Mouse (Mus musculus) embryonic facial prominence, embryonic 12.5 days (tissue): ENCODE measurements around the gene Fbxo30. TPM values are rescaled to one million over a fixed set of nuclear protein-coding genes. Genes with fewer than 3 reads are reported as not detected.
A peak's percentile ranks its signal among the peaks of the same experiment; 100 is the strongest.
"Not testable (repeated sequence)": the region's sequence is repeated elsewhere in the genome, so short reads cannot be mapped to it uniquely, and the experiment has no call there.

ENCODE experiments used
- ATAC-seq: fragments of 200-750 bp; cut with Nextera tagmentation; 2 replicates; pipeline ENCODE4 v1.8.0; 2017; ENCODE audit not compliant: insufficient number of reproducible peaks, insufficient read depth, low FRiP score, low TSS enrichment
- H3K27ac ChIP-seq: fragments of 300-500 bp; sonication (generic); 2 replicates; pipeline ENCODE4 v1.5.1; 2016; ENCODE audit warnings: mild to moderate bottlenecking
- H3K27me3 ChIP-seq: fragments of 300-500 bp; sonication (generic); 2 replicates; pipeline ENCODE4 v1.6.1; 2016; ENCODE audit warnings: mild to moderate bottlenecking, moderate library complexity
- H3K36me3 ChIP-seq: fragments of 300-500 bp; sonication (generic); 2 replicates; pipeline ENCODE4 v1.6.1; 2016; ENCODE audit warnings: mild to moderate bottlenecking
- H3K4me1 ChIP-seq: fragments of 300-500 bp; sonication (generic); 2 replicates; pipeline ENCODE4 v1.6.1; 2016
- H3K4me2 ChIP-seq: fragments of 300-500 bp; sonication (generic); replicated peaks from 2 replicates; pipeline ENCODE4 v1.6.1; 2016; ENCODE audit warnings: mild to moderate bottlenecking, moderate library complexity
- H3K4me3 ChIP-seq: fragments of 300-500 bp; sonication (generic); 2 replicates; pipeline ENCODE4 v1.5.1; 2016; ENCODE audit warnings: mild to moderate bottlenecking
- H3K9ac ChIP-seq: fragments of 300-500 bp; sonication (generic); 2 replicates; pipeline ENCODE4 v1.6.1; 2016; ENCODE audit warnings: mild to moderate bottlenecking, moderate library complexity
- H3K9me3 ChIP-seq: fragments of 300-500 bp; sonication (generic); 2 replicates; pipeline ENCODE4 v1.6.1; 2016; ENCODE audit warnings: mild to moderate bottlenecking, moderate library complexity
- WGBS: fragments of 180-500 bp; shearing (Covaris S2); methylation state at CpG from one replicate; pipeline ENCODE4 v1.1.7; 2016; 5-methylcytosine and 5-hydroxymethylcytosine counted together
- polyA plus RNA-seq: library from polyadenylated mRNA; unstranded; fragments of >200 nt; fragmentation: Nextera tagmentation; extraction: Ambion mirVana; gene quantifications from 2 replicates; pipeline ENCODE4 v1.2.1, GENCODE M21; 2016

Fbxo30 gene
- polyA plus RNA-seq, 1 experiment from 2014 or later = 55.0 TPM

- H3K36me3 ChIP-seq = 0 out of 2 replicates have a peak, but pooled peaks cover 3% of the 10 kb centered on the region
- H3K9ac ChIP-seq = peak overlapping the region; percentile 96
- H3K4me1 ChIP-seq = no peaks in the 10 kb centered on the region
- peak overlapping the region; percentile 84 for H3K4me3 ChIP-seq
- H3K9me3 ChIP-seq = no peaks in the 10 kb centered on the region
- H3K27me3 ChIP-seq = no peaks in the 10 kb centered on the region
- WGBS = 1% methylated on average over 56 of the region's 68 CpGs
- H3K4me2 ChIP-seq = peak overlapping the region; percentile 76
- peak overlapping the region; percentile 92 for H3K27ac ChIP-seq
- peak; percentile 63 for ATAC-seq
These were observed 572 bp downstream of the Fbxo30 start for GRCm38 (mm10) chr10:11281498-11282305.

GRCm38 (mm10) chr10:11282306-11282631, 1.1 kb downstream of the Fbxo30 start:
- Histone ChIP-seq H3K4me2 (peak overlapping the region; percentile 53), H3K27me3 (no peaks in the 10 kb centered on the region), H3K4me1 (no peaks in the 10 kb centered on the region), H3K4me3 (peak overlapping the region; percentile 84), H3K9me3 (no peaks in the 10 kb centered on the region), H3K9ac (peak overlapping the region; percentile 96), H3K27ac (peak overlapping the region; percentile 92), H3K36me3 (0 out of 2 replicates have a peak, but pooled peaks cover 3% of the 10 kb centered on the region)
- 2% methylated on average over 4 of the region's 4 CpGs for WGBS
- no peak for ATAC-seq

GRCm38 (mm10) chr10:11298418-11298817, 17.3 kb downstream of the Fbxo30 start:
- peaks cover 3% of the 10 kb centered on the region for H3K36me3 ChIP-seq
- H3K27ac ChIP-seq = no peak overlapping the region
- H3K4me1 ChIP-seq = no peaks in the 10 kb centered on the region
- no peaks in the 10 kb centered on the region for H3K9me3 ChIP-seq
- no peak overlapping the region for H3K4me3 ChIP-seq
- H3K27me3 ChIP-seq = no peaks in the 10 kb centered on the region
- no peak overlapping the region for H3K9ac ChIP-seq
- no peak for ATAC-seq
- WGBS = 95% methylated on average over 6 of the region's 6 CpGs
- H3K4me2 ChIP-seq = no peak overlapping the region

- Histone ChIP-seq H3K27me3 (no peaks in the 10 kb centered on the region), H3K36me3 (no peaks in the 10 kb centered on the region), H3K27ac (no peak overlapping the region), H3K4me3 (no peak overlapping the region), H3K4me1 (no peaks in the 10 kb centered on the region), H3K9ac (no peak overlapping the region), H3K9me3 (no peaks in the 10 kb centered on the region), H3K4me2 (no peak overlapping the region)
- ATAC-seq = no peak
- 74% methylated on average over 9 of the region's 9 CpGs for WGBS
These were observed 24.4 kb downstream of the Fbxo30 start for GRCm38 (mm10) chr10:11305365-11306053.

DNA sequence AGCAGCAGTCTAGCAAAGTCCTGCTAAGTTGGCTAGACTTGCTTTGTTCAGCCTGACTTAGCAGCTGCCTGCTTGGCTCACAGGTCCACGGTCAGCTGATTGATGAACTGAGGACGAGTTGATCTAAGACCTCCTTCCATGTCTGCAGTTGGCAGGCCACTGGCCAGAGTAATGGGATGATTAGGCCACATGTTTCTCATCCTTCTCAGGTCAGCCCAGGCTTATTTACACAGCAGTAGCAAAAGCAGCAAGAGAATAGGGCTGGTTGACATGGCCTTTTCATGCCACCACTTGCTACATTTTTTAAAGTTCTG, 24.9 kb downstream of the Fbxo30 start:
- Histone ChIP-seq H3K9ac (no peak overlapping the region), H3K36me3 (no peaks in the 10 kb centered on the region), H3K27ac (no peak overlapping the region), H3K27me3 (no peaks in the 10 kb centered on the region), H3K9me3 (no peaks in the 10 kb centered on the region), H3K4me1 (no peaks in the 10 kb centered on the region), H3K4me3 (no peak overlapping the region), H3K4me2 (no peak overlapping the region)
- 55% methylated on average over 2 of the region's 2 CpGs for WGBS
- ATAC-seq = no peak

- no peak overlapping the region for H3K9ac ChIP-seq
- no peaks in the 10 kb centered on the region for H3K27me3 ChIP-seq
- no peaks in the 10 kb centered on the region for H3K4me1 ChIP-seq
- H3K4me2 ChIP-seq = no peak overlapping the region
- no peak for ATAC-seq
- H3K4me3 ChIP-seq = no peak overlapping the region
- 92% methylated on average over 1 of the region's 1 CpGs for WGBS
- no peaks in the 10 kb centered on the region for H3K9me3 ChIP-seq
- H3K36me3 ChIP-seq = no peaks in the 10 kb centered on the region
- no peak overlapping the region for H3K27ac ChIP-seq
These were observed 28.7 kb downstream of the Fbxo30 start for GRCm38 (mm10) chr10:11309866-11310265.

GRCm38 (mm10) chr10:11310481-11310880, 29.4 kb downstream of the Fbxo30 start:
- no peak overlapping the region for H3K4me3 ChIP-seq
- H3K9ac ChIP-seq = no peak overlapping the region
- no peaks in the 10 kb centered on the region for H3K27me3 ChIP-seq
- no peak overlapping the region for H3K4me2 ChIP-seq
- H3K36me3 ChIP-seq = no peaks in the 10 kb centered on the region
- H3K9me3 ChIP-seq = no peaks in the 10 kb centered on the region
- no peak overlapping the region for H3K27ac ChIP-seq
- ATAC-seq = no peak
- no peaks in the 10 kb centered on the region for H3K4me1 ChIP-seq

GRCm38 (mm10) chr10:11317856-11318454, 36.8 kb downstream of the Fbxo30 start:
- not testable (repeated sequence) for H3K9ac ChIP-seq, H3K9me3 ChIP-seq, H3K4me3 ChIP-seq, H3K27me3 ChIP-seq, ATAC-seq, H3K4me2 ChIP-seq, H3K27ac ChIP-seq, H3K4me1 ChIP-seq, H3K36me3 ChIP-seq

GRCm38 (mm10) chr10:11319446-11319970, 38.4 kb downstream of the Fbxo30 start:
- Histone ChIP-seq H3K36me3 (no peaks in the 10 kb centered on the region), H3K9ac (no peak overlapping the region), H3K4me2 (no peak overlapping the region), H3K9me3 (no peaks in the 10 kb centered on the region), H3K27me3 (no peaks in the 10 kb centered on the region), H3K27ac (no peak overlapping the region), H3K4me1 (no peaks in the 10 kb centered on the region), H3K4me3 (no peak overlapping the region)
- 83% methylated on average over 1 of the region's 1 CpGs for WGBS
- no peak for ATAC-seq

- no peak for ATAC-seq
- Histone ChIP-seq H3K4me2 (no peak overlapping the region), H3K27me3 (no peaks in the 10 kb centered on the region), H3K27ac (no peak overlapping the region), H3K4me3 (no peak overlapping the region), H3K9ac (no peak overlapping the region), H3K36me3 (no peaks in the 10 kb centered on the region), H3K4me1 (no peaks in the 10 kb centered on the region), H3K9me3 (no peaks in the 10 kb centered on the region)
- WGBS = 78% methylated on average over 7 of the region's 7 CpGs
These were observed 41.2 kb downstream of the Fbxo30 start for GRCm38 (mm10) chr10:11322316-11322715.

DNA sequence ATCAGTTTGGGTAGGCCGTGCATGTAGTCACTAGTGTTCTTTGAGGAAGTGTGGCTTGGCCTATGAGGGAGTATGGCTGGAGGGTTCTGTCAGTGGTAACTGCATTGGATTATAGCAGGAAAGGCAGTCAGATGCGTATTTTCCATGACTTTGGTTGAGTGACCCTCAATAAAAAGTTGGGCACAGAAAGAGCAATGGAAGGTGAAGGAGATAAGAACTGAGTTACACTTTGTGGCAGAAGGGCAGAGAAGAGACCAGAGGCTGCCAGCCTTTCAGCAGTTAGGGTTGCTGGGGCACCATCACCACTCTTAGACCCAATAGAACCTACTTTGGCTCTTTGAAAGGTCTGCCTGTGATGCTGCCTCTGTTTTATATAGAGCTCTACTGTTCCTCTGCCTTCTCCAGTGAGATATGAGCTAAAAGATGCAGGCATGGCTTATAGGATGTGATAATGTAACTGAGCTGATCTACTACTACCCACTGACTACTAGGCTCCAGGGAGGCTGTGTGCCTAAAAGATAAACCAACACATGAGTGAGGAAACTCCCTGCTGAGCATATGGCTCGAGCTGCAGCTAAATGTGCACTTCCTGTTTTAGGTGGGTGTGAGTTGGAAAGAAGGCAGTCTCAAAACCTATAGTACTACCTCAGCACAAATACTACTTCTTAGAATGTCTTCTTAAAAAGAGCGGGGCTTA, 42.2 kb downstream of the Fbxo30 start:
- Histone ChIP-seq H3K4me3 (no peak overlapping the region), H3K36me3 (no peaks in the 10 kb centered on the region), H3K9ac (no peak overlapping the region), H3K9me3 (no peaks in the 10 kb centered on the region), H3K27ac (no peak overlapping the region), H3K4me1 (no peaks in the 10 kb centered on the region), H3K4me2 (no peak overlapping the region), H3K27me3 (no peaks in the 10 kb centered on the region)
- WGBS = 67% methylated on average over 4 of the region's 4 CpGs
- ATAC-seq = no peak
